Mouse (Mus musculus) kidney, postnatal 0 days (tissue): ENCODE results near the gene Alg1. TPM values are rescaled to one million over a fixed set of nuclear protein-coding genes. Genes with fewer than 3 reads are reported as not detected.
A peak's percentile ranks its signal among the peaks of the same experiment; 100 is the strongest.

ENCODE experiments used
- ATAC-seq: fragments of 200-750 bp; cut with Nextera tagmentation; replicated peaks from 2 replicates; pipeline ENCODE4 v1.8.0; 2017; ENCODE audit warnings: low read depth, moderate number of reproducible peaks, moderate TSS enrichment, moderate library complexity; ENCODE audit not compliant: low FRiP score
- DNase-seq: peaks from one replicate; pipeline ENCODE4 v3.0.0-alpha.2; 2016; ENCODE audit warnings: low spot score
- H3K27ac ChIP-seq: fragments of 300-500 bp; sonication (generic); 2 replicates; pipeline ENCODE4 v1.5.1; 2014; ENCODE audit warnings: mild to moderate bottlenecking
- H3K27me3 ChIP-seq: fragments of 300-500 bp; sonication (generic); 2 replicates; pipeline ENCODE4 v1.6.1; 2014; ENCODE audit warnings: low read length, mixed read lengths; ENCODE audit not compliant: insufficient read depth
- H3K36me3 ChIP-seq: fragments of 300-500 bp; sonication (generic); 2 replicates; pipeline ENCODE4 v1.6.1; 2014; ENCODE audit warnings: low read length, mixed read lengths; ENCODE audit not compliant: insufficient read depth
- H3K4me1 ChIP-seq: fragments of 300-500 bp; sonication (generic); replicated peaks from 2 replicates; pipeline ENCODE4 v1.6.1; 2014; ENCODE audit warnings: antibody characterized with exemption, low read length, mixed read lengths; ENCODE audit not compliant: insufficient read depth
- H3K4me2 ChIP-seq: fragments of 300-500 bp; sonication (generic); 2 replicates; pipeline ENCODE4 v1.6.1; 2014; ENCODE audit warnings: mild to moderate bottlenecking, low read length, moderate library complexity, mixed read lengths
- H3K4me3 ChIP-seq: fragments of 300-500 bp; sonication (generic); replicated peaks from 2 replicates; pipeline ENCODE4 v1.5.1; 2014; ENCODE audit warnings: low read depth, low read length
- H3K9ac ChIP-seq: fragments of 300-500 bp; sonication (generic); 2 replicates; pipeline ENCODE4 v1.6.1; 2014; ENCODE audit warnings: low read depth, low read length
- H3K9me3 ChIP-seq: fragments of 300-500 bp; sonication (generic); replicated peaks from 2 replicates; pipeline ENCODE4 v1.6.1; 2016; ENCODE audit warnings: low read length, inconsistent platforms, mixed read lengths
- CTCF ChIP-seq: IDR thresholded peaks from 2 replicates; pipeline ENCODE4 v1.5.1; 2016; ENCODE audit warnings: antibody characterized with exemption, low read depth, mild to moderate bottlenecking, moderate library complexity
- WGBS: fragments of 180-500 bp; shearing (Covaris S2); extraction: QIAGEN DNeasy Blood & Tissue Kit; methylation state at CpG from one replicate; pipeline ENCODE4 v1.1.7; 2014; 5-methylcytosine and 5-hydroxymethylcytosine counted together
- polyA plus RNA-seq: library from polyadenylated mRNA; unstranded; fragments of >200 nt; fragmentation: Nextera tagmentation; extraction: Ambion mirVana; gene quantifications from 2 replicates; pipeline ENCODE4 v1.2.1, GENCODE M21; 2015

Alg1 gene
- polyA plus RNA-seq, 1 experiment from 2014 or later: 35.9 TPM

DNA sequence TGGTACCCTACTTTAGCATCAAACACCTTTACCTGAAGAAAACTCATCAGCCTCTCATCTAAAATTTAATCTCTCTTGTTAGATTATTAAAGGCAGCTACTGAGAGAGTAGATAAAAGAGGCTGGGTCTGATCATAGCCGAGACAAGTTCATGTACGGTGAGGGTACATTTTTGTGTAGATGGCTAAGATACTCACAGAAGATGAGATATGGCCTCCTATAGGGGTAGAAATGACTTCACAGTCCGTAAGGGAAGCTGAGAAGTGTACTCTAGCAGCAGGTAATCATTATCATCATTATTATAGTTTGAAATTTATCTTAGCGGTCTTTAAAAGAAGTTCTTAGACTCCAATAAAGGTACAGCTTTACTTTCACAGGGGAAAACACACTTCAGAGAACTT lies 439 bp upstream of the Alg1 start:
- Histone ChIP-seq H3K27me3 (no peaks in the 10 kb centered on the region), H3K4me1 (peaks cover 5% of the 10 kb centered on the region; the same call in 1 of the 2 replicates), H3K9me3 (no peaks in the 10 kb centered on the region), H3K27ac (no peak overlapping the region), H3K4me3 (peak overlapping the region; percentile 74), H3K9ac (no peak overlapping the region), H3K4me2 (peak overlapping the region; percentile 86), H3K36me3 (no peaks in the 10 kb centered on the region)
- DNase-seq: no peak
- WGBS: 76% methylated on average over 4 of the region's 4 CpGs
- TF ChIP-seq CTCF: no peak
- no peak for ATAC-seq

DNA sequence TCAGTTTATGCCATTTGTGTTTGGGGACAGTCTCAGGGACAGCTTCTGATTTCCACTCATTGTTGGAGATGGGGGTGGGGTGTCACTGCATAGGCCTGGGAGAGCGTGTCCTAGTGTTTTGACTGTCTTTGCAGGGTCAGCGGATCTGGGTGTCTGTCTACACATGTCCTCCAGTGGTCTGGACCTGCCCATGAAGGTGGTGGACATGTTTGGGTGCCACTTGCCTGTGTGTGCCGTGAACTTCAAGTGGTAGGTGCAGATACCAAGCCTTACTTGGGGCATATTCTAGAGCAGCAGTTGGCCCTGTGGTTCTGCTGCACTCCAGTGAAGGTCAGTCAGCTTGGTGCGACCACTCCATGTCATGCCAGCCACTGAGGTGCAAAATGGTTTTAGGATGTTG lies 8.9 kb downstream of the Alg1 start:
- no peak overlapping the region for H3K4me2 ChIP-seq
- no peaks in the 10 kb centered on the region for H3K4me1 ChIP-seq
- peaks cover 43% of the 10 kb centered on the region for H3K36me3 ChIP-seq
- H3K4me3 ChIP-seq: no peak overlapping the region
- no peak for TF ChIP-seq CTCF
- no peak for DNase-seq
- ATAC-seq: no peak
- H3K9me3 ChIP-seq: no peaks in the 10 kb centered on the region
- H3K27ac ChIP-seq: no peak overlapping the region
- WGBS: 90% methylated on average over 4 of the region's 4 CpGs
- H3K27me3 ChIP-seq: no peaks in the 10 kb centered on the region
- no peak overlapping the region for H3K9ac ChIP-seq

DNA sequence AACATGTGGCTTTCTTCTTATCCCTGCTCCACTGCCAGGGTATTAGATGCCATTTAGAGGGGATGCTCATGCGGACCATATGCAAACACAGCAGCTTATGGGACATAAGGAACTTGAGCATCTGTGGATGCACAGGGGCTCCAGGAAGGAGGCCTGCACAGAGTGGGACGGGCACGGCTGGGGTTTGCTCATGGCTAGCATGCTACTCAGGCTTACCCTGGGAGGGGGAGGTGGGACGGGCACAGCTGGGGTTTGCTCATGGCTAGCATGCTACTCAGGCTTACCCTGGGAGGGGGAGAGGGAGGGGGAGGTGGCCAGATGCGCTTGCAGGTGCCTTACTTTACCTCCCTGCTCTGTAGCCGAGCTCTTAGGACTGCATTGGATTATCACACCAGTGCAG lies 9.5 kb downstream of the Alg1 start:
- peaks cover 48% of the 10 kb centered on the region for H3K36me3 ChIP-seq
- 93% methylated on average over 6 of the region's 6 CpGs for WGBS

DNA sequence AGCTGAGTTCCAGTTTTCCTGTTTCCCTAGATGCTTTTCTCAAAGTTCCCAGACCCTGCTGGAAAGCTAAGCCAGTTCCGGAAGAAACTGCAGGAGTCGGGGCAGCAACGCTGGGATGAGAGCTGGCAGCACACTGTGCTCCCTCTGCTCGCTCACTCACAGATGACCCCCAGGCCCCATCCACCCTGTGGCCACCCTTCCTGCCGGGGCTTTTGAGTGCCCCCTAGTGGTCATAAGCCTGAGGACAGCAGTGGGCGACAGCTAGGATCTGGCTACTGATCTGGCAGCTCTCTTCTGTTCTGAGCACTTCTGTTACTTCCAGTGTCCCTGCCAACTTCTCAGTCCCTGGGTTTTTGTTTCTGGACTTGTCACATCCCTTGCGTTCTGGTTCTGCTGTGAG lies 11.0 kb downstream of the Alg1 start:
- Histone ChIP-seq H3K36me3 (peaks cover 54% of the 10 kb centered on the region), H3K4me2 (no peak overlapping the region), H3K9me3 (no peaks in the 10 kb centered on the region), H3K4me1 (no peaks in the 10 kb centered on the region), H3K9ac (no peak overlapping the region), H3K27ac (no peak overlapping the region), H3K27me3 (no peaks in the 10 kb centered on the region), H3K4me3 (no peak overlapping the region)
- WGBS: 33% methylated on average over 7 of the region's 7 CpGs
- DNase-seq (peak; percentile 47), ATAC-seq (peak; percentile 53; the same call in 1 of the 2 replicates)
- TF ChIP-seq CTCF: peak; percentile 87

More for the DNA sequence above, 9.5 kb downstream of the Alg1 start:
- ATAC-seq: no peak
- Histone ChIP-seq H3K4me2 (no peak overlapping the region), H3K9ac (no peak overlapping the region), H3K27me3 (no peaks in the 10 kb centered on the region), H3K27ac (no peak overlapping the region), H3K4me3 (no peak overlapping the region), H3K4me1 (no peaks in the 10 kb centered on the region), H3K9me3 (no peaks in the 10 kb centered on the region)
- no peak for TF ChIP-seq CTCF
- no peak for DNase-seq

DNA sequence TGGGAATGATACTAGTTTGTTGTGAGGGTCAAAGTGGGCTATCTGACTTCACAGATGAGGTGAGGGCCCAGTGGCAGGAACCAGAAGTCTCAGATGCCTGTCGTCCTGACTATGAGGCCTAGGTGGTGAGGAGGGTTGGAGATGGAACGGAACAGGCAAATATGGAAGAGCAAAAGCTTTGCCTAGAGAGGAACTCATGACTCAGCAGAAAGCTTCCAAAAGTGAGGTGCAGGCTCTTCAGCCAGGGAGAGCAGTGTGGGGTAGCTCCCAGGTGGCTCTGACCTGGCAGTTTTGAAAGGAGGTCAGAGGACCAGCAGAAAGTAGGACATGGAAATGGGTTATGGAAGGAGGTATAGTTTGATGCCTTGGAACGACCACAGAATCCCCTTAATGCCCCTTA lies 17.5 kb downstream of the Alg1 start:
- no peak overlapping the region for H3K4me2 ChIP-seq
- 0 out of 2 replicates have a peak, but pooled peaks cover 5% of the 10 kb centered on the region for H3K4me1 ChIP-seq
- 86% methylated on average over 3 of the region's 3 CpGs for WGBS
- no peaks in the 10 kb centered on the region for H3K27me3 ChIP-seq
- H3K27ac ChIP-seq: no peak overlapping the region
- H3K4me3 ChIP-seq: no peak overlapping the region
- H3K36me3 ChIP-seq: peaks cover 24% of the 10 kb centered on the region
- ATAC-seq (no peak), DNase-seq (no peak)
- H3K9me3 ChIP-seq: no peaks in the 10 kb centered on the region
- H3K9ac ChIP-seq: no peak overlapping the region
- TF ChIP-seq CTCF: no peak

DNA sequence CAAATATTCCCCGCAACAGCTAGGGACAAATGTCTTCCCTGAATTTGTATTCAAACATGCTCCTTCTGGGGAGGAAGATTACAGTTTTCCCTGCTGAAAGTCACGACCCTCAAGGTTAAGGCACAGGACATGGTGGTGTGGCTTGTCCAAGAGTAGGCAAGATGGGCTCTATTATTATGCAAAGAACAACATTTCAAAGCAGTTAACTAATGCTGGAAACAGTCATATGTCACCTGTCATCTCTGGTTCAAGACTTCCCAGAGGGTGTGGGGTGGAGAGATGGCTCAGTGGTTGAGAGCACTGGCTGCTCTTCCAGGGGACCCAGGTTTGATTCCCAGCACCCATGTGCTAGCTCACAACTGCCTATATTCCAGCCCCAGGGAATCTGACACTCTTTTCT lies 18.8 kb downstream of the Alg1 start:
- 96% methylated on average over 2 of the region's 2 CpGs for WGBS
- no peak overlapping the region for H3K4me2 ChIP-seq

More for the DNA sequence above, 18.8 kb downstream of the Alg1 start:
- Histone ChIP-seq H3K4me1 (0 out of 2 replicates have a peak, but pooled peaks cover 5% of the 10 kb centered on the region), H3K4me3 (no peak overlapping the region), H3K9me3 (no peaks in the 10 kb centered on the region), H3K27me3 (no peaks in the 10 kb centered on the region), H3K36me3 (peaks cover 19% of the 10 kb centered on the region), H3K9ac (no peak overlapping the region), H3K27ac (no peak overlapping the region)
- DNase-seq (no peak), ATAC-seq (no peak)
- no peak for TF ChIP-seq CTCF
